Mouse (Mus musculus) adrenal gland, postnatal 10 days (tissue): Measurements from ENCODE around the gene Phf11b. TPM values are rescaled to one million over a fixed set of nuclear protein-coding genes. Genes with fewer than 3 reads are reported as not detected.
"Not testable (repeated sequence)": the region's sequence is repeated elsewhere in the genome, so short reads cannot be mapped to it uniquely, and the experiment has no call there.

ENCODE experiments used
- DNase-seq: peaks from one replicate; pipeline ENCODE4 v3.0.0; 2021; ENCODE audit warnings: mixed read lengths
- long read RNA-seq, 2 experiments: library from polyadenylated mRNA; stranded (forward); transcript quantifications; one replicate each; pipeline ENCODE4 v2.0.0; 2021
- total RNA-seq, 2 experiments: library from RNA; stranded (reverse); gene quantifications; 2 replicates each; pipeline ENCODE4 v1.2.3; 2021

Gene Phf11b
- 1 to 10 TPM in 1 of 2 experiments, under 1 TPM in 1; 0.67 to 1.1 TPM for total RNA-seq
- long read RNA-seq, experiment 1, partial matches to known transcripts: 0 of 1 reads
- long read RNA-seq, experiment 1, other reads (novel, unspliced or antisense): 1 of 1 reads
- long read RNA-seq, experiment 2, partial matches to known transcripts: 1 of 1 reads
- long read RNA-seq, experiment 2, other reads (novel, unspliced or antisense): 0 of 1 reads

DNA sequence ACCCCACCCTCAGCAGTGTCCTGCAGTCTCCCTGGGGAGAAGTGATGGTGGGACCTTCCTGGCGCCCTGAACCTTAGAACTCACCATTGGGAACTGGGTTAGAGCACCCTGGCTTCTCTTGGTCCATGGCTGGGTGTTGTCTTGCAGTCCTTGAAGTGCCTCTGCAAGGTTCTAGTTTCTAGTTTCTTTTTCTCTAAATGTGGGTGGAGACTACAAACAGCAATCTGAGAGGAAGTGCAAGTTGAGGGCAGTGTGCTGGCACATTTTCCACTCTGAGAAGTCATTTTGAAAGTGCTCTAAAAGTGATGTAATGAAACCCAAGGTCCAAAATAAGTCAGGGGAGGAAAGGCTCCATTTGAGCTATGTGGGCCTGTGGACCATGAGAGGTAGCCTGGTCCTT is at the start of gene Phf11b:
TSS of gene Phf11b (minus strand) at position 163 of the 400 bp plus-strand sequence.
- DNase-seq: not testable (repeated sequence)

DNA sequence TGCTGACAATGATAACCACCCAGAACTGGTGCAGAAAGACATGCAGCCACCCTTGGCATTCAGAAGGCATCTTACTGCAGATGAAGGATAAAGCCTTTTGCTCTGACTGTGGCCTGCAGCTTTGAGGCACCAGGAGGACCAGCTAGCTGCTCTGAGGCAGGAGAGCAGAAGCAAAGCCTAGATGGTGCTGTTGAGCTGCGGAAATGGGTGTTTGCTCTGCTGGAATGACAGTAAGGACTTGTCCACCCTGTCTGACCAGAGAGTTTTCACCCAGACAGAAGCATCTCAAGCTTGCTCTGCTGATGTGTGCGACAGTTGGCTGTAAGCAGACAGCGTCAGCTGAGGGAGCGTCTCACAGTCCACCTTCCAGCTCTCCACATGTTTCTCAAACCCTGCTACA is 49.0 kb upstream of the Phf11b start:
- DNase-seq: peak; percentile 12

DNA sequence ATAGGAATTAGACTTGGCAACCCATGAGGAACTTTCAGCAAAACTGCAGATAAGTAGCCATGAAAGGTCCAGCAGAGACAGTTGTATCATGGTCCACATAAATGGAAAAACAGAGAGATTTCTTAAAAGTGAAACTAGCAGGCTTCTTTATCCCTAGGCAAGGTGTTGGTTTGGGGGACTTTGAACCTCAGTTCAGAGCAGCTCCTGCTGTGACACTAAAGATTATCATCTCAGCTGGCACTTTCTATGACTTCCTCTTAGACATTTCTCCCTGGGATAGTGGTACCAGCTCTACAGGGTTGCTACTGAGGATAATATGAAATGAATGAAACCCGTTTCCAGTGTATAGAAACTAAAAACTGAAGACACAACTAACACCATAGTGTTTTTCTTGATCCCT is 48.4 kb upstream of the Phf11b start:
- no peak for DNase-seq

DNA sequence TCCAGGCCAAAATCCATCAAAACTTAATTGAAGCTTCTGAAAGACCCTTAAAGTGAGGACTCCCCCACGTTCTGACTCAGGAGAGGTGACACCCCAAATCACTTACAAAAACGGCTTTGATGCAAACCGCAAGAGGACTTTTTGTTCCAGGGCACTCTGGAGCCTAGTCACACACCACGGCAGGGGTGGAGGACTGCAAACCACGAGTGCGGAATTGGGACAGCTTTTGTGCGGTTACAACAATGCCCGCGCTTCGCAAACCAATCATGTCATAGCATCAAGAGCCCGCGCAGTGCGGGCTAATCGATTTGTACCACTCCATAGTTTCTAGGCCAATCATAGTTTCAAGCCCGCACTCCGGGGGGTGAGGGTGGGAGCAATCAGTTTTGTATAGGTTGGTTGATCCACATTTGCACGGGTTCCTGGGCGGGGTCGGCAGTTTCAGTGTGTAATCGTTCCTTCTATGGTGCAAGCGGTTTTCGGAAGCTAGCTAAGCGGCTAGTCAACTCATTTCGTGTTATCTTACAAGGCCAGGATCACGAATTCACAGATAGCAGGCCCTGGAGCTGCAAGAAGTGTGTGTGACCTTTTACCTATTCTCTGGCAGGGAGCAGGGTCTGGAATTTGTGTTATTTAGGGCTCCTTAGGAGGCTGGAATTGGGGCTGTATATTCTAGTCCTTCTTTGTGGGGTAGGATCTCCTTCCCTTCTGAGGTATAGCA is 29.4 kb upstream of the Phf11b start:
- DNase-seq: no peak

DNA sequence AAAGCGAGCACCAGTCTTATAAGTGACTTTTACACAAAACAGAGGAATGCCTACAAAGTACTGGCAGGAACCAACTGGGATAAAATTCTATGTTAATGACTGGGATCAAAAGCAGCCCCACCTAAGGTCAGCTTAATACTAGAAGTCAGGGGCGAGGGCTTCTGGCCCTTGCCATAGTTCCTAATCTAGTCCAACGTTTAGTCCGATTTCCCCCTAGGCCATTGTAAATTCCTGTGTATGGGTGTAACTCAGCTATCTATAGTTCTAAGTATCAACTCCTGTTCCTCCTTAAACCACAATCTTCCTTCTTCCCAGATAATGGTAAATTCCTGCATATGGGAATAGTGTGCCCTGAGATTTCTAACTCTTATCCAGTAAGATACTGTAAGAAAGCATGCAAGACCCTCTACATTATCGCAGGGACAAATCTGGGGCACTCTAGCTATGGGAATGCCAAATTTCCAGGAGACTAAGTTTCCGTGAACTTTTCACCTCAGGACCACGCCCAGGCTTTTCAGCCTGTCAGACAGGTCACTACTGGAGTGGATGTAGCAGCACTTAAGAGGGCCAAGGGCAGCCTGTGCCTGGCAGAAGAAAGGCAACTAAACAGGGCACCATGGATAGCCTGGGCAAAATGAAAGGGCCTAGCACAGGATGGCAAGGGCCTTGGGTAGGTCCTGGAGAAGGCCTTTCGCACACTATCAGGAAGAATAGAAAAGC is 25.4 kb upstream of the Phf11b start:
- no peak for DNase-seq

DNA sequence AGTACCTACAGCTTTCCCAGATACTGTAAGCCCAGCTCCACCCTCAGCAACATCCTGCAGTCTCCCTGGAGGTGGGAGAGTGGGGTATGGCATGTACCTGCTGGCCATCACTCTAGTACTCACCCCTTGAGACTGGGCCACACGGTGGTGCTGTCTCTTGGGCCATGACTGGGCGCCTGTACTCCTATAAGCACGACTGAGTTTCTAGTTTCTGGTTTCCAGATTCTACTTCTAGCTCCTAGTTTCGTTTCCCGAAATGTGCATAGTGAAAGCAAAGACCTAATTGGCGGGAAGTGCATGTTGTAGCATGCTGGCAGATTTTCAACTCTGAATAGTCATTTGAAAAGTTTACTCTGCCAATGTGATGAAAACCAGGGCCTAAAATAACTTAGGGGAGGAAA is 24.1 kb upstream of the Phf11b start, which contains the start of gene Phf11d:
TSS of gene Phf11d (minus strand) at position 227 of the 401 bp plus-strand sequence.
- DNase-seq: peak; percentile 27

DNA sequence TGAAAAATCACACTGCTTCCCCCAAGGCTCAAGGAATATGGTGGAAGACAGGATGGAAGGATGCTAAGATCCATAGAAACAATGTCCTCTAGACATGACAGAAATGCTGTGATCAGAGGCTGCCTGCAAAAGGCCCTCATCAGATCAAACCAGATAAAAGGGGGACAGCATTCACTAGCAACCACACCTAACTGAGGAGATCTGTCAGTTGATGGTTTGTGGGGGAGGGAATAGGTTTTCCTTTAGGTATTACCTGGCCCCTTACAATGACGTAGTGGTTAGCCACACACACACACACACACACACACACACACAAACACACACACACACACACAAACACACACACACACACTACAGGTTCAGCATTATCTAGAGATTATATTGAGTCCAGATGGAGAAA is 1.6 kb downstream of the Phf11b start:
- no peak for DNase-seq

DNA sequence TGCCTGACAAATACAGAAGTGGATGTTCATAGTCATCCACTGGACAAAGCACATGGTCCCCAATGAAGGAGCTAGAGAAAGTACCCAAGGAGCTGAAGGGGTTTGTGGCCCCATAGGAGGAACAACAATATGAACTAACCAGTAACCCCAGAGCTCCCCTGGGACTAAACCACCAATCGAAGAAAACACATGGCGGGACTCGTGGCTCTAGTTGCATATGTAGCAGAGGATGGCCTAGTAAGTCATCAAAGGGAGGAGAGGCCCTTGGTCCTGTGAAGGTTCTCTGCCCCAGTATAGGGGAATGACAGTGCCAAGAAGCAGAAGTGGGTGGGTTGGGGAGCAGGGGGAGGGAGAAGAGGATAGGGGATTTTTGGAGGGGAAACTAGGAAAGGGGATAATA is 5.1 kb downstream of the Phf11b start:
- DNase-seq: not testable (repeated sequence)

DNA sequence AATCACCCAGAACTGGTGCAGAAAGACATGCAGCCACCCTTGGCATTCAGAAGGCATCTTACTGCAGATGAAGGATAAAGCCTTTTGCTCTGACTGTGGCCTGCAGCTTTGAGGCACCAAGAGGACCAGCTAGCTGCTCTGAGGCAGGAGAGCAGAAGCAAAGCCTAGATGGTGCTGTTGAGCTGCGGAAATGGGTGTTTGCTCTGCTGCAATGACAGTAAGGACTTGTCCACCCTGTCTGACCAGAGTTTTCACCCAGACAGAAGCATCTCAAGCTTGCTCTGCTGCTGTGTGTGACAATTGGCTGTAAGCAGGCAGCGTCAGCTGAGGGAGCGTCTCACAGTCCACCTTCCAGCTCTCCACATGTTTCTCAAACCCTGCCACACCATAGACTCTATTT is 10.7 kb downstream of the Phf11b start:
- peak; percentile 25 for DNase-seq

DNA sequence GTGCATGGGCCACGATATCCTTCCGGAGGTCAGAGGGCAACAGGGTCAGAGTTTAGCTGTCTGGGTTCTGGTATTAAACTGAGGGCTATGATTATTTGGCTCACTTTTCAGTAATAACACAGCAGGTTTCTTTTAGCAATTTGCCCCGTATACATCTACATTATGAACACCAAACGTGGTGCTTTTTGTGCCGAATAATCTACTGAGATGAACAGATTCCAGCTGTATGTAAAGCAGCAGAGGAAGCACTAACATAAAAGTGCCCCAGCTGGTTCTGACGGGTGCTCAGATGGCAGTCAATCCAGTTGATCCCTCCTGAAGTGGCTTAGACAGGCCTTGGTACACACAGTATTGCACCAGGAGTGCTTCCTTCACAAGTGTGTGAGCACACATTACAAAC is 21.2 kb downstream of the Phf11b start:
- DNase-seq: not testable (repeated sequence)

DNA sequence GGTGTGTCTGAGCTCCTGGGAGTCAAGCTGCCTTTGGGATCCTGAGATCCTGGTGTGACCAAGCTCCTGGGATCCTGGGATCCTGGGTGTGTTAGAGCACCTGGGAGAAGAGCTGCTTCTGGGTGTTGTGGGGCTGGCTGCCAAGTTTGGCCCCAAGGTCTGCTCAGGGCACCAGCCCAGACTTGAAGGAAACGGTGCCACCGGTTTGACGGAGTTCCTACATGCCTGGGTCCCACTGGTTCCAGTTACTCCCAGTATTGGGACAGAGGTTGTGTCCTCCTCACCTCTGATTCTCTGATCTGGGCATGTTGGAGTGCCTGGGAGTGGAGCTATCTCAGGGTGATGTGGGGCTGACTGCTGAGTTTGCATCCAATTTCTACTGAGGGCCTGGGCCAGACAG is 22.1 kb downstream of the Phf11b start:
- not testable (repeated sequence) for DNase-seq

DNA sequence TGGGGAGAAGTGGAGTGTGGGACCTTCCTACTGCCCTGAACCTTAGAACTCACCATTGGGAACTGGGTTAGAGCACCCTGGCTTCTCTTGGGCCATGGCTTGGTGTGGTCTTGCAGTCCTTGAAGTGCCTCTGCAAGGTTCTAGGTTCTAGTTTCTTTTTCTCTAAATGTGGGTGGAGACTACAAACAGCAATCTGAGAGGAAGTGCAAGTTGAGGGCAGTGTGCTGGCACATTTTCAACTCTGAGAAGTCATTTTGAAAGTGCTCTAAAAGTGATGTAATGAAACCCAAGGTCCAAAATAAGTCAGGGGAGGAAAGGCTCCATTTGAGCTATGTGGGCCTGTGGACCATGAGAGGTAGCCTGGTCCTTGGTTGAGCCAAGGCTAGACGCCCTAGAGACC is 43.8 kb downstream of the Phf11b start, which contains the start of gene Phf11a:
TSS of gene Phf11a (minus strand) at position 132 of the 400 bp plus-strand sequence.
- peak; percentile 1 for DNase-seq

DNA sequence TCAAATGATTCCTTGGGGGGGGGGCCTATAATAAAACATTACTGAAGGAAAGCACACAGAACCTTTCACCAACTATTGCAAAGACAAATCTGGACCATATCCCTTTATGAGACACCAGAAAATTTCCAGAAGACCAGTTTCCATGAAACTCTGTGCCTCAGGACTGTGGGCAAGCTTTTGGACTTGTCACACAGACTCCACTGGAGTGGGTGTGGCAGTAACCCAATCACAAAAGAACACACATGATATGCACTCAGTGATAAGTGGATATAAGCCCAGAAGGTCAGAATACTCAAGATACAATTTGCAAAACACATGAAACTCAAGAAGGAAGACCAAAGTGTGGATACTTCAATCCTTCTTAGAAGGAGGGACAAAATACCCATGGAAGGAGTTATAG is 49.4 kb downstream of the Phf11b start:
- not testable (repeated sequence) for DNase-seq

DNA sequence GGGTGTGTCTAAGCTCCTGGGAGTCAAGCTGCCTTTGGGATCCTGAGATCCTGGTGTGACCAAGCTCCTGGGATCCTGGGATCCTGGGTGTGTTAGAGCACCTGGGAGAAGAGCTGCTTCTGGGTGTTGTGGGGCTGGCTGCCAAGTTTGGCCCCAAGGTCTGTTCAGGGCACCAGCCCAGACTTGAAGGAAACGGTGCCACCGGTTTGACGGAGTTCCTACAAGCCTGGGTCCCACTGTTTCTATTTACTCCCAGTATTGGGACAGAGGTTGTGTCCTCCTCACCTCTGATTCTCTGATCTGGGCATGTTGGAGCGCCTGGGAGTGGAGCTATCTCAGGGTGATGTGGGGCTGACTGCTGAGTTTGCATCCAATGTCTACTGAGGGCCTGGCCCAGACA is 66.2 kb downstream of the Phf11b start:
- not testable (repeated sequence) for DNase-seq

Other genes with a start within 250 kb of the Phf11b start
- gene 1700129C05Rik, start 198.5 kb downstream of the Phf11b start, total RNA-seq: not detected
- not detected for gene Gm5142, start 162.6 kb downstream of the Phf11b start, total RNA-seq
- gene Rcbtb1, start 140.1 kb downstream of the Phf11b start, total RNA-seq: 10 to 100 TPM; 26.6 to 32.9 TPM
- gene Gm6904, start 81.1 kb downstream of the Phf11b start, total RNA-seq: not detected
- under 1 TPM; 0.36 to 0.39 TPM for gene Phf11a, start 43.8 kb downstream of the Phf11b start, total RNA-seq
- 1 to 10 TPM; 3.6 to 5.4 TPM for gene Phf11d, start 24.1 kb upstream of the Phf11b start, total RNA-seq
- under 1 TPM; 0.81 to 0.97 TPM for gene Phf11c, start 54.0 kb upstream of the Phf11b start, total RNA-seq
- 10 to 100 TPM in 1 of 2 experiments, 1 to 10 TPM in 1; 8.6 to 12.1 TPM for gene Setdb2, start 99.5 kb upstream of the Phf11b start, total RNA-seq
- 10 to 100 TPM; 34.8 to 41.6 TPM for gene Cab39l, start 99.6 kb upstream of the Phf11b start, total RNA-seq